Mouse (Mus musculus) bone marrow macrophage, adult 2 months (primary cell): Measurements from ENCODE around the gene Cirbp.

Experiments
- CTCF ChIP-seq: IDR thresholded peaks from 2 replicates; pipeline ENCODE4 v1.5.1; 2012; ENCODE audit warnings: low read depth, mild to moderate bottlenecking, low read length, moderate library complexity
- POLR2A ChIP-seq: IDR thresholded peaks from 2 replicates; pipeline ENCODE4 v1.6.1; 2012; ENCODE audit warnings: mild to moderate bottlenecking, low read depth, low read length, borderline replicate concordance

DNA sequence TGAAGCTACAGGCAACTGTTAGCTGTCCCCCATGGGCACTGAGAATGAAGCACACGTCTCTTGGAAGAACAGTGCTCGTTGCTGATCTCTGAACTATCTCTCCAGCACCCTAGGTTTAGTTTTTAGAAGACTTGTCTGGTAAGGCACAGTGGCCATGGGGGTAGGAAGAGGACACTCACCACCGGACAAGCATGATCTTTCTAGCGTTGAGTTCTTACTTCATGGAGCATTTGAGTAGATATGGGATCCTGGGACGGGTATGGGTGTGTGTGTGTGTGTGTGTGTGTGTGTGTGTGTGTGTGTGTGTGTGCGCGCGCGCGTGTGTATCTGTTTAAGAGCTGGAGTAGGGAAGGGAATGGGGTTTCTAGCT lies 25.1 kb upstream of the Cirbp start, which contains the start of gene Cbarp:
- TF ChIP-seq CTCF (no peak), POLR2A (no peak)
